Mouse (Mus musculus) heart, adult 10 weeks (tissue): ENCODE results near the gene Lexm. TPM values are rescaled to one million over a fixed set of nuclear protein-coding genes. Genes with fewer than 3 reads are reported as not detected.

Source experiments
- polyA plus RNA-seq: library from polyadenylated mRNA; stranded (reverse); fragments of 350-450 nt; fragmentation: Illumina TruSeq; extraction: RNeasy Lipid Tissue Mini Kit (QIAGEN cat#74804); gene quantifications from one replicate; pipeline ENCODE4 v1.2.3, GENCODE M21; 2014; ENCODE audit warnings: low read depth, low replicate concordance

Gene Lexm
- not detected for polyA plus RNA-seq

DNA sequence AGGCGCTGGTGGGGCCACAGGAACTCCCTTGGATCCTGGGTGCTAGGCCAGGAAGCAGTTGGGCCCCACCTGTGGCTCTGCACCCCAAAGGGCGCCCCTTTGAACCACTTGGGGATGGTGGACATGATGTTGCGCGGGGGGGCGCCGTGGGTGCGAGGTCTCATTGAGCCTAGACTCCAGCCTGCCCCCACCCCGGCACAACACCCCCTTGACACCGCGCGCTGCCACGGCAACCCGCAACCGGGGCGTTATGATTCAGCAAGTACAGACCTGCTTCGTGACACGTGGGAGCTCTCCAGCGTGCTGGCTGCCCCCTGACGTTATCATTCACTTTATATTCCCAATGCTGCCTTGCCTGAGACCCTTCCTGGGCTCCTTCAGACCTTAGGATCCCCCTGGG is at the start of gene Lexm:
Gene Lexm, minus strand, starts transcription at position 186 of the 400 bp plus-strand sequence.

DNA sequence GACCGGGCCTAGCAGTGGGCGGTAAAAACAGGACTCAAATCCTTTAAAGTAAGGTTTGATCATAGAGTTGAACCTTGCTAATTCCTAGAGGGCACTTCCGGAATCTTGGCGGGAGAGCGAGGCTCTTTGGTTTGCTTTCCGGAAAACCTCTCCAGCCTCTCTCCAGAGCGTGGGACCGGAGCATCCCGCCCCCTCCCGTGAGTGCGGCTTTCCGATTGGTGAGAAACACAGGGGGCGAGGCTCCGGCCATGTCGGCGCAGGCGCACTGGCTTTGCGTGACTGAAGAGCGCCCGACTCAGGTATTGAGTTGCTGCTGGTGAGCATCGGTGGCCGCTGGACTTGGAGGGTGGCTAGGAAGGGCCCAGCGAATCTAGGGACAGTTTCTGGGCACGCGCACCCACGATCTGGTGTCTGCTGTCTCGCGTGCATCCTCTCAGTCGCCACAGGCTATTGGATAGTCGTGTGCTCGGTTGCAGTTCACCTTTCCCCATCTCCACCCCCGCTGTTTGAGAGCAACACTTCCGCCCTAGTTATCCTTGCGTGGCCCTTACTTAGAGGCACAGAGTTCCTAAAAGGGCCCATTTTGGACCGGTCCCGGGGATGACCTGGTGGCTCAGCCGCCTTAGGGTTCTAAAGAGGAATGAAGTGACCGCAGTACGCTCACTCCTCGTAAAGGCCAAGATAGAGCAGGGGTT is 33.9 kb upstream of the Lexm start, which contains the start of gene Pars2:
Gene Pars2, plus strand, starts transcription at position 237 of the 695 bp plus-strand sequence.

DNA sequence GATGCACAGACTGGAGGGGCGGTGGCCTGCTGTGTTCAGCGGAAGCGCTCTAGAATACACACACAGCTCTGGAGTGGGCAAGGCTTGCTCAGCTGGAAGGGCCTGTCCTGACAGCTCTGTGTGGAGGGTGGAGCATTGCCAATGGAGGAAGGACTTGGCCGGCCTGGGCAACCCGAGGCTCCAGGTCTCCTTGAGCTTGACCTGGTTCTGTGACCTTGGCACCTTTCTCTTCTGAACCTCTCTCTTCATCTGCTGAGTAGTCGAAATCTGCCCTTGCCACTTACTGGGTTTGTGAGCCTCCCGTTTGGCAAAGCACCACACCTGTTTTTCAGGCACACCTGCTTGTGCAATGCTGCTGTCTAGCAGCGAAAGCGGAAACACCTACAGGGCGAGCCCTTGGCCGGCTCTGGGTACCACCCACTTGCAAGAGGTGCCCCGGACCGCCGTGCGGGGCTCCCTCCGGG is 5.0 kb upstream of the Lexm start, which contains the start of gene Ttc22:
Gene Ttc22, plus strand, starts transcription at position 403 of the 464 bp plus-strand sequence.

GRCm38 (mm10) chr4:106560846-106561781 is 55.9 kb downstream of the Lexm start, which contains the start of gene Dhcr24:
Gene Dhcr24 (plus strand): TSS chr4:106561038.

Other genes with a start within 250 kb of the Lexm start
- gene Pcsk9, start 152.9 kb downstream of the Lexm start, polyA plus RNA-seq = not detected
- gene Bsnd, start 125.0 kb downstream of the Lexm start, polyA plus RNA-seq = not detected
- 2.7 TPM for gene Dhcr24, start 56.2 kb downstream of the Lexm start, polyA plus RNA-seq
- gene Ttc22, start 5.2 kb upstream of the Lexm start, polyA plus RNA-seq = not detected
- 9.8 TPM for gene Pars2, start 33.8 kb upstream of the Lexm start, polyA plus RNA-seq
- 31.1 TPM for gene Ttc4, start 61.7 kb upstream of the Lexm start, polyA plus RNA-seq
- gene Mroh7, start 113.7 kb upstream of the Lexm start, polyA plus RNA-seq = 1.0 TPM
- gene Fam151a, start 116.6 kb upstream of the Lexm start, polyA plus RNA-seq = 0.39 TPM
- 14.8 TPM for gene Acot11, start 187.8 kb upstream of the Lexm start, polyA plus RNA-seq